Mouse (Mus musculus): ENCODE data around the gene Stk11. TPM values are rescaled to one million over a fixed set of nuclear protein-coding genes. Genes with fewer than 3 reads are reported as not detected.

Stk11 gene
- total and polyA plus RNA-seq, 2 experiments from 2014 or later = 14.8 to 77.8 TPM

DNA sequence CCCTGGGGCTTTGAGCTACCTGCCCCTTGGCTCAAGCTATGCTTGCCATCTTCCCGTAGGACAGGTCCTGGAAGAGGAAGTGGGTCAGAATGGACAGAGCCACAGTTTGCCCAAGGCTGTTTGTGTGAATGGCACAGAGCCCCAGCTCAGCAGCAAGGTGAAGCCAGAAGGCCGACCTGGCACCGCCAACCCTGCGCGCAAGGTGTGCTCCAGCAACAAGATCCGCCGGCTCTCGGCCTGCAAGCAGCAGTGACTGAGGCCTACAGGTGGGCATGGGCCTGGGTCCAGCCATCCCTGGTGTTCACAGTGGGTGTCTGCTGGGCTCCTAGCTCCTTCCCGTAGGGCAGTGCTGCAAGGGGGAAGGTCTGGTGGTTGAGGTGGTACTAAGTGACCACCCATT is 14.2 kb downstream of the Stk11 start:
- Histone ChIP-seq H3K4me2 (ENCODE audit: low read depth) (no peak overlapping the region), H3K9ac (no peak overlapping the region), H3K9me3 (ENCODE audit: low read length) (no peaks in the 10 kb centered on the region), H3K27me3 (ENCODE audit: insufficient read depth, low read length) (no peaks in the 10 kb centered on the region), H3K4me1 (ENCODE audit: insufficient read depth) (no peaks in the 10 kb centered on the region), H3K4me3 (ENCODE audit: low read depth, low read length) (no peak overlapping the region), H3K27ac (ENCODE audit: low read depth, low read length) (no peak overlapping the region), H3K36me3 (ENCODE audit: insufficient read depth) (peaks cover 92% of the 10 kb centered on the region)
- TF ChIP-seq CTCF (IDR thresholded peaks at IDR 0.05; ENCODE audit: low read depth) = no peak
- DNase-seq = no peak
- ATAC-seq = no peak
- 86% methylated on average over 9 of the region's 9 CpGs for WGBS

DNA sequence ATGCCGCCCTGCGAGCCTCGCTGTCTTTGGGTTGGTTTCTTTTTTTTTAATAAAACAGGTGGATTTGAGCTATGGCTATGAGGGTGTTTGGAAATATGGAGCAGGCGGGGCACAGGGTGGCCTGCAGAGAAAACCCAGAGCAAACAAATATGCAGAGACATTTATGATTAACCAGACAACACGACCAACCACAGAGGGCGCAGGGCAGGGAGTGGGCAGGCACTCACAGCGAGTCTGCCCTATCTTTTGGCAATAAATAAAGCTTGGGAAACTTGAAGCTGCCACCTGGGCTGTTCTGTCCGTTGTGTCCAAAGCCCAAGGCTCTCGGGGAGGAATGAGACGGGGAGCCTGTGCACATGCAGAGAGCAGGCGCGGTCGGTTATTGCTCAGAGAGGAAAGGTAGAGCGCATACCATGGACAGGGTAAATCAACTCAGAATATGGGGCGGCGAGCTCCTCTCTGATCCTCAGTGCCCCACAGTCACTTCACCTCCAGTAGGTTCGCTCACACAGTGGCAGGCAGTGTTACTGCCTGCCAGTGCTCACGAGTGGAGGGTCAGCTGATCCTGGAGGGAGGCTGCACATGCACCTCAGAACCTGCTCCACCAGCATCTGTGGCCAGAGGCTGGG is 14.9 kb downstream of the Stk11 start:
- Histone ChIP-seq H3K4me2 (ENCODE audit: low read depth) (no peak overlapping the region), H3K27me3 (ENCODE audit: insufficient read depth, low read length) (no peaks in the 10 kb centered on the region), H3K4me1 (ENCODE audit: insufficient read depth) (no peaks in the 10 kb centered on the region), H3K9ac (no peak overlapping the region), H3K4me3 (ENCODE audit: low read depth, low read length) (no peak overlapping the region), H3K9me3 (ENCODE audit: low read length) (no peaks in the 10 kb centered on the region), H3K36me3 (ENCODE audit: insufficient read depth) (peaks cover 92% of the 10 kb centered on the region), H3K27ac (ENCODE audit: low read depth, low read length) (peak overlapping the region; percentile 36; the same call in 1 of the 2 replicates)
- WGBS = 83% methylated on average over 18 of the region's 18 CpGs
- DNase-seq = no peak
- TF ChIP-seq CTCF (IDR thresholded peaks at IDR 0.05; ENCODE audit: low read depth) = no peak
- ATAC-seq = no peak; the same call in 1 of the 2 replicates

DNA sequence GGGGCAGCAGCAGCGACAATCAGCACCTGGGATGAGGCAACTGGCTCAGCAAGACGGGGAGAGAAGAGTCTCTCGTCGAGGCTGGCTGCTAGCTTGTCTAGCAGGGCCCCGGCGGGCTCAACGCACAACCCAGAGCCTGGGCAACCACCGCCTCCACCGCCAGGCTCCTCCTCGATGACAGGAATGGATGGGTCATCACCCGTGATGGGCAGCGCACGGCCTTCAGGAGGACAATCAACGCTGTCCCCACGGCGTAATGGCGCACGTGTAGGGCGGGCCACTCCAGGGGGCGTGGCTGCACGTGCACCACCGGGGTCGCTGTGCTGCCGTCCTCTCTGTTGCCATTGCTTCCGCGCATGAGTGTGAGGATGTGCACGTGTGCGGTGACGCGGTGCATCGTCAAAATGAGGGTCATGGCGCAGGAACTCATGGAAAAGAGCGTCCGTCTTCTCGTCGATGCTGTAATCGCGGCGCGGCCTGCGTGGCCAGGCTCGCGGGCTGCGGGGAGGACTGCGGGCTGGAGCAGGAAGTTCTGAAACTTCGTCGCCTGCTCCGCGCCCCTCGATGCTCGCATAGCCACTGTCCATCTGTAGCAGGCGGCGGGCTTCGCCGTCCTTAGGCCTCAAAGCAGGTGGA is 15.8 kb downstream of the Stk11 start:
- TF ChIP-seq CTCF (IDR thresholded peaks at IDR 0.05; ENCODE audit: low read depth) = peak; percentile 47
- Histone ChIP-seq H3K4me2 (ENCODE audit: low read depth) (peak overlapping the region; percentile 34), H3K27me3 (ENCODE audit: insufficient read depth, low read length) (no peaks in the 10 kb centered on the region), H3K4me3 (ENCODE audit: low read depth, low read length) (no peak overlapping the region), H3K4me1 (ENCODE audit: insufficient read depth) (no peaks in the 10 kb centered on the region), H3K36me3 (ENCODE audit: insufficient read depth) (peaks cover 88% of the 10 kb centered on the region), H3K9me3 (ENCODE audit: low read length) (no peaks in the 10 kb centered on the region), H3K9ac (peak overlapping the region; percentile 18), H3K27ac (ENCODE audit: low read depth, low read length) (peak overlapping the region; percentile 36)
- 16% methylated on average over 55 of the region's 55 CpGs for WGBS
- DNase-seq (peak; percentile 88), ATAC-seq (peak; percentile 86)

DNA sequence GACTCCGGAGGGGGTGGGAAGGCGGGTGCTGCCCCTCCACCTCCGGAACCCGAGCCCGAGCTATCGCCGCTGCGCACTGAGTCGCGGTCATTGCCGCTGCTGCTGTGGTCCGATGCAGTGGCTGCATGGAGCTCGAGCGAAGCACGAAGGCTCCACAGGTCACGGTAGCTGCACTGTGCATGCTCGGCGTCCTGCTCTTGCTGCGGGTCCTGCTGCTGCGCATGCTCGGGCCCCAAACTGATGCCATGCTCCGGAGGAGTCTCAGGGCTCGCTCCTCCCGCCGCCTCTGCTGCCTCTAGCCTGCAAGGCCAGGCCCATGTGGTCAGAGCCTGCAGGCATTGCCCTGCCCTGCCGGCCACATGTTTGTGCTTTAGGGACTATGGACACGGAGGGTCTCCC is 16.3 kb downstream of the Stk11 start:
- no peak for TF ChIP-seq CTCF (IDR thresholded peaks at IDR 0.05; ENCODE audit: low read depth)
- DNase-seq = no peak
- Histone ChIP-seq H3K27me3 (ENCODE audit: insufficient read depth, low read length) (no peaks in the 10 kb centered on the region), H3K4me1 (ENCODE audit: insufficient read depth) (peaks cover 5% of the 10 kb centered on the region; the same call in 1 of the 2 replicates), H3K27ac (ENCODE audit: low read depth, low read length) (peak overlapping the region; percentile 36; the same call in 1 of the 2 replicates), H3K9ac (peak overlapping the region; percentile 18), H3K4me2 (ENCODE audit: low read depth) (peak overlapping the region; percentile 34), H3K4me3 (ENCODE audit: low read depth, low read length) (no peak overlapping the region), H3K9me3 (ENCODE audit: low read length) (no peaks in the 10 kb centered on the region), H3K36me3 (ENCODE audit: insufficient read depth) (peaks cover 87% of the 10 kb centered on the region)
- ATAC-seq = peak; percentile 23
- 34% methylated on average over 27 of the region's 27 CpGs for WGBS

DNA sequence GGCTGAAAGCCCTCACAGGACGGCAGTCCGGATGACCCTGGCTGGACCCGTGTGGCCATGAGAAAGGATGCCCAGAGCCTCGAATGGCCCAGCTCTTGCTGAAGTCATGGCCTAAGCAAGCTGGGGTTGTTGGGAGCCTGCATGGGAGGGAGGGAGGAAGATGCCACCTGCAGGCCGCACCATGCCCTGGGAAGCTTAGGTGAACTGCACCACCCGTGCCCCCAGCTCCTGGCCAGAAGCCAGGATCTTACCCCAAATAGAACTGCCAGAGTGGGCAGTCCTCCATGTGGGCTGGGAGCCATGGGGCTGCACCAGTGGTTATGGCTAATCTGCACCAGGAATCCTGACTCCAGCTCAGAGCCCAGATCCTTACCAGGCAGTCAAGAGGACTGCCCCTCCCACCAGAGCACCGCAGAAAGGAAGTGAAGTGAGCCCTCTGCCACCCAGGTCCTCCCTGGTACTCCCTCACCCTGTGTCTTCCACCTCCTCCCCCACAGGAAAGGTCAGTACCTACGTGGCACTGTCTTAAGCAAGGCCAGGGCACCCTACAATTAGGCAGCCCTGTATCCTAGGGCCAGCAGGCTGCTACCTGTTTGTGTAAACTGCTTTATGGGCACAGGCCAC is 17.7 kb downstream of the Stk11 start:
- Histone ChIP-seq H3K4me2 (ENCODE audit: low read depth) (no peak overlapping the region), H3K36me3 (ENCODE audit: insufficient read depth) (peaks cover 73% of the 10 kb centered on the region), H3K27ac (ENCODE audit: low read depth, low read length) (no peak overlapping the region), H3K9ac (no peak overlapping the region), H3K9me3 (ENCODE audit: low read length) (no peaks in the 10 kb centered on the region), H3K4me3 (ENCODE audit: low read depth, low read length) (no peak overlapping the region), H3K4me1 (ENCODE audit: insufficient read depth) (peaks cover 9% of the 10 kb centered on the region; the same call in 1 of the 2 replicates), H3K27me3 (ENCODE audit: insufficient read depth, low read length) (no peaks in the 10 kb centered on the region)
- no peak for DNase-seq
- 61% methylated on average over 8 of the region's 8 CpGs for WGBS
- no peak for ATAC-seq
- peak; percentile 23; the same call in 1 of the 2 replicates for TF ChIP-seq CTCF (IDR thresholded peaks at IDR 0.05; ENCODE audit: low read depth)

DNA sequence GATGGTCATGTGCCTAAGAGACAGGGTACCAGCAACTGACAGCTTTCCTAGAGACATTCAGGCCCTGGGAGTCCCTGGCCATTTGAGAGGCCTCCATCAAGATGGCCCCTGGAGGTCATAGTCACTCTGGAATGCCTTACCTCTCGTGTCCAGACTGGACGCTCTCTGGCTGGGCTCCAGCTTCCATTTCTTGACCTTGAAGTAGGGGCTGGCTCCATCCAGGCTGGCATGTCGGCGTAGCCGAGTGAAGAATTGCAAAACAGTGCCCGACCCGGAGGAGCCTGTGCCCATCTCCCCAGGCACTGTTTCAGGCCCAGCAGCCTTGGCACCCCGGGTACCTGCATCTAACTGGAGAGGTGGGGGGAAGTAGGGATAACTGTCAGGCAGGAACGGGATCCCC is 18.8 kb downstream of the Stk11 start:
- H3K9me3 ChIP-seq (ENCODE audit: low read length) = no peaks in the 10 kb centered on the region
- DNase-seq (no peak), ATAC-seq (no peak)
- peaks cover 12% of the 10 kb centered on the region; the same call in 1 of the 2 replicates for H3K4me1 ChIP-seq (ENCODE audit: insufficient read depth)
- TF ChIP-seq CTCF (IDR thresholded peaks at IDR 0.05; ENCODE audit: low read depth) = no peak
- no peak overlapping the region for H3K4me3 ChIP-seq (ENCODE audit: low read depth, low read length)
- H3K36me3 ChIP-seq (ENCODE audit: insufficient read depth) = peaks cover 62% of the 10 kb centered on the region
- no peaks in the 10 kb centered on the region for H3K27me3 ChIP-seq (ENCODE audit: insufficient read depth, low read length)
- WGBS = 92% methylated on average over 9 of the region's 9 CpGs
- H3K27ac ChIP-seq (ENCODE audit: low read depth, low read length) = no peak overlapping the region
- no peak overlapping the region for H3K9ac ChIP-seq
- H3K4me2 ChIP-seq (ENCODE audit: low read depth) = no peak overlapping the region

DNA sequence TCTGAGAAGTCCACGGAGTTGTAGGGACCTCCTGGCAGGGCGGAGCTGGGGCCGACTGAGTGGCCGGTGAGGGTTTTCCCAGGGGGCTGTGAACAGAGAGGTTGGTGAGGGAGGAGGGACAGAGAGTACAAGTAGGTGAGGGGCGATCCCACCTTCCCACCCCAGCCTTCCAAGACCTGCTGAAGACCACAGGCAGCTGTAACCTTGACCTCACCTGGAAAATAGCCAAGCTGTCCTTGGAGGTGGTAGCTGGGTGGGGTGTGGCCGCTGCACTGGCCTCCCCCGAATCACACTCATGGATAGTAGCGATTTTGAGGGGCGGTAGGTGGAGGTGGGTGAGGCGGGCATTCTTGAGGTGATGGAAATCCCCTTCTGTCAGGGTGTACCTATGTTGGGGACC is 19.6 kb downstream of the Stk11 start:
- no peak for TF ChIP-seq CTCF (IDR thresholded peaks at IDR 0.05; ENCODE audit: low read depth)
- no peaks in the 10 kb centered on the region for H3K9me3 ChIP-seq (ENCODE audit: low read length)
- H3K4me1 ChIP-seq (ENCODE audit: insufficient read depth) = peaks cover 12% of the 10 kb centered on the region; the same call in 1 of the 2 replicates
- H3K36me3 ChIP-seq (ENCODE audit: insufficient read depth) = peaks cover 55% of the 10 kb centered on the region
- no peak for DNase-seq
- H3K9ac ChIP-seq = no peak overlapping the region
- no peak for ATAC-seq
- no peak overlapping the region for H3K27ac ChIP-seq (ENCODE audit: low read depth, low read length)
- 86% methylated on average over 10 of the region's 10 CpGs for WGBS
- no peaks in the 10 kb centered on the region for H3K27me3 ChIP-seq (ENCODE audit: insufficient read depth, low read length)
- H3K4me2 ChIP-seq (ENCODE audit: low read depth) = no peak overlapping the region
- no peak overlapping the region for H3K4me3 ChIP-seq (ENCODE audit: low read depth, low read length)

All from forebrain, postnatal 0 days (tissue).